Mouse (Mus musculus) lung, postnatal 0 days (tissue): Measurements from ENCODE around the gene Fadd.

ENCODE experiments used
- CTCF ChIP-seq: IDR thresholded peaks from 2 replicates; pipeline ENCODE4 v1.5.1; 2016; ENCODE audit warnings: antibody characterized with exemption, mild to moderate bottlenecking
- EP300 ChIP-seq: IDR thresholded peaks from 2 replicates; pipeline ENCODE4 v1.6.1; 2016; ENCODE audit warnings: antibody characterized with exemption, mild to moderate bottlenecking, control low read depth

GRCm38 (mm10) chr7:144612351-144612750 is 30.1 kb upstream of the Fadd start:
- no peak for TF ChIP-seq EP300
- no peak for TF ChIP-seq CTCF
